Mouse (Mus musculus) lung, adult 2 months (tissue): ENCODE results near the gene Nod1.

Experiments used
- CTCF ChIP-seq: fragments of 200-500 bp; IDR thresholded peaks from 2 replicates; pipeline ENCODE4 v1.5.1; 2011; ENCODE audit warnings: mild to moderate bottlenecking, low read length, control low read depth; ENCODE audit not compliant: insufficient read depth
- POLR2A ChIP-seq: fragments of 200-500 bp; IDR thresholded peaks from 2 replicates; pipeline ENCODE4 v1.6.1; 2011; ENCODE audit warnings: low read depth, mild to moderate bottlenecking, control low read depth, low read length, borderline replicate concordance; ENCODE audit errors: extremely low read depth

- TF ChIP-seq POLR2A, result no peak
- no peak for TF ChIP-seq CTCF
Measured at GRCm38 (mm10) chr6:54924538-54924937, 47.9 kb downstream of the Nod1 start.
